Comparison of ENCODE assay signal across 8 mouse cellular contexts in genomic region chr15:101145424-101146099, GRCm38 (mm10). TPM values are rescaled to one million over a fixed set of nuclear protein-coding genes. Genes with fewer than 3 reads are reported as not detected.
DNase-seq lines count a peak whose midpoint lies in the region; ATAC-seq and TF ChIP-seq lines count a peak whose summit lies in the region.

No protein-coding gene starts in this region.

- peak; percentile 88 for ATAC-seq in hematopoietic stem cell, adult 5-6 weeks (replicated peaks in 1 of 2; ENCODE audit: insufficient read depth in 1 of 2, low FRiP score in 2 of 2, low TSS enrichment in 1 of 2, low read depth in 1 of 2, poor library complexity in 2 of 2, severe bottlenecking in 2 of 2)
- ATAC-seq in lung, embryonic 15.5 days (ENCODE audit: borderline replicate concordance, extremely low read depth, low FRiP score, low TSS enrichment): peak; percentile 93

- peak overlapping the region; percentile 31 for H3K9ac ChIP-seq in lung, embryonic 15.5 days

- H3K4me3 ChIP-seq in lung, embryonic 15.5 days: peak overlapping the region; percentile 19
- peak overlapping the region; percentile 11; the same call in 1 of the 2 replicates for H3K4me3 ChIP-seq in olfactory bulb, adult 2 months (ENCODE audit: insufficient read depth, low read depth, low read length)

- no peaks in the 10 kb centered on the region for H3K36me3 ChIP-seq in lung, embryonic 15.5 days

- TF ChIP-seq CTCF in olfactory bulb, adult 2 months (IDR thresholded peaks at IDR 0.05; ENCODE audit: insufficient read depth, low read depth, low read length): peak; percentile 71

- peaks cover 70% of the 10 kb centered on the region for H3K4me1 ChIP-seq in lung, embryonic 15.5 days
- peaks cover 28% of the 10 kb centered on the region for H3K4me1 ChIP-seq in olfactory bulb, adult 2 months (ENCODE audit: control insufficient read depth, insufficient read depth, low read length)

- peak overlapping the region; percentile 54 for H3K4me2 ChIP-seq in lung, embryonic 15.5 days

- H3K27me3 ChIP-seq in lung, embryonic 15.5 days: no peaks in the 10 kb centered on the region

- WGBS in lung, embryonic 15.5 days: 8% methylated on average over 19 of the region's 19 CpGs
- WGBS in olfactory bulb, adult 2 months: 13% methylated on average over 19 of the region's 19 CpGs

- H3K27ac ChIP-seq in lung, embryonic 15.5 days: peak overlapping the region; percentile 82
- H3K27ac ChIP-seq in olfactory bulb, adult 2 months (ENCODE audit: insufficient read depth, low read depth, low read length): no peak overlapping the region

- H3K9me3 ChIP-seq in lung, embryonic 15.5 days: no peaks in the 10 kb centered on the region

- TF ChIP-seq POLR2A in olfactory bulb, adult 2 months (IDR thresholded peaks at IDR 0.05; ENCODE audit: insufficient read depth, low read depth, low read length): no peak

- peak; percentile 95 for DNase-seq in MEL-GATA-1-ER (ENCODE audit: extremely low read depth, low read depth)
- peak; percentile 88 for DNase-seq in cerebellum, adult 8-10 months
- peak; percentile 93 for DNase-seq in forelimb bud, embryonic 11.5 days (ENCODE audit: low read depth, low spot score)
- DNase-seq in layer of hippocampus, adult 9-10 months (ENCODE audit: low spot score): peak; percentile 94
- peak; percentile 92 to 93 for DNase-seq in thymus, adult 18-20 months

RNA-seq across cellular contexts. Expression of gene Acvrl1, which starts 17.2 kb away (rescaled TPM):
- 2.0 and 4.8 TPM in 2 replicates for total RNA-seq in hematopoietic stem cell, adult 5-6 weeks (2017)
- polyA plus RNA-seq in lung, embryonic 15.5 days (2015; fragmentation: Nextera tagmentation; extraction: Ambion mirVana): 68.2 and 72.4 TPM in 2 replicates
- polyA plus RNA-seq in olfactory bulb, adult 2 months (2012; ENCODE audit: insufficient read depth, insufficient read length, low replicate concordance, missing spikeins): not detected in 2 replicates

RNA-seq across cellular contexts. Expression of gene Acvr1b, which starts 28.3 kb away (rescaled TPM):
- 19.6 and 25.5 TPM in 2 replicates for total RNA-seq in hematopoietic stem cell, adult 5-6 weeks (2017)
- polyA plus RNA-seq in lung, embryonic 15.5 days (2015; fragmentation: Nextera tagmentation; extraction: Ambion mirVana): 5.9 and 6.0 TPM in 2 replicates
- not detected in 2 replicates for polyA plus RNA-seq in olfactory bulb, adult 2 months (2012; ENCODE audit: insufficient read depth, insufficient read length, low replicate concordance, missing spikeins)

RNA-seq across cellular contexts. Expression of gene Ankrd33, which starts 30.0 kb away (rescaled TPM):
- not detected in 2 replicates for total RNA-seq in hematopoietic stem cell, adult 5-6 weeks (2017)
- polyA plus RNA-seq in lung, embryonic 15.5 days (2015; fragmentation: Nextera tagmentation; extraction: Ambion mirVana): not detected in 2 replicates
- polyA plus RNA-seq in olfactory bulb, adult 2 months (2012; ENCODE audit: insufficient read depth, insufficient read length, low replicate concordance, missing spikeins): not detected in 2 replicates
